Mouse (Mus musculus) adrenal gland (tissue): ENCODE measurements around the gene Chuk.
"Not testable (repeated sequence)": the region's sequence is repeated elsewhere in the genome, so short reads cannot be mapped to it uniquely, and the experiment has no call there.

Experiments
- intact Hi-C: fragments of 180-260 bp; cut with DNase I; formaldehyde crosslinking; loops from one replicate; pipeline ENCODE4 v1.15.1; 2025
- long read RNA-seq, 2 experiments: library from polyadenylated mRNA; unstranded; transcript quantifications; one replicate each; pipeline ENCODE4 v2.0.0; 2020; ENCODE audit warnings: borderline replicate concordance in 1 of 2; ENCODE audit not compliant: insufficient replicate concordance in 1 of 2

Gene Chuk
- long read RNA-seq, experiment 1, transcript Chuk-207 (16 exons, 2,337 nt) = minor isoform, 16 of 57 reads
- long read RNA-seq, experiment 1, transcript Chuk-201 (21 exons, 3,502 nt) = major isoform, 17 of 57 reads
- long read RNA-seq, experiment 1, partial matches to known transcripts = 5 of 57 reads
- long read RNA-seq, experiment 1, other reads (novel, unspliced or antisense) = 18 of 57 reads
- long read RNA-seq, experiment 2, transcript Chuk-207 (16 exons, 2,337 nt) = major isoform, 6 of 32 reads
- long read RNA-seq, experiment 2, transcript Chuk-201 (21 exons, 3,502 nt) = major isoform, 6 of 32 reads
- long read RNA-seq, experiment 2, partial matches to known transcripts = 7 of 32 reads
- long read RNA-seq, experiment 2, other reads (novel, unspliced or antisense) = 11 of 32 reads

- intact Hi-C loops = no loop called here
These were observed at the start of gene Chuk for GRCm38 (mm10) chr19:44106831-44107660. TSS of gene Chuk (minus strand) at chr19:44107480.

GRCm38 (mm10) chr19:44157005-44157404 is 49.7 kb upstream of the Chuk start:
- intact Hi-C loops = no loop called here

DNA sequence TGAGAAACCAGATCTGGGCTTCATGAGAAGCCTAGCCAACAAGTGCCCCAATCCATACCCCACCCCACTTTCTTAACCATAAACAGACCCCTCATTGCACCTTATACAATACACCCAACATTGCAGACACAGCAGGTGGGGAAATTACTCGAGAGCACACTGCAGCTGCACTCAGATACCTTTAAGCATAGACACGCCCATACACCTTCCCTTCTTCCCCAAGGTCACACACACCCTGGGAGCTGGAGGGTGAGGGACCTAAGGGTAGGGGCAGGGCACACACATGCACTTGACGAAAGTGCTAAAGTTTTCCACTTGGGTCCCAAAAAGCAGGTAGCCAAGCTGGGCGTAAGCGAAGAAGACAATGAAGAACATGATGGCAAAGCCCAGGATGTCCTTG is 46.5 kb upstream of the Chuk start:
- intact Hi-C loops = no loop called here

GRCm38 (mm10) chr19:44148991-44149390 is 41.7 kb upstream of the Chuk start:
- intact Hi-C loops = loop anchor here (5.0 kb wide), 1 partner anchor 77 kb away; no protein-coding TSS in a partner anchor

GRCm38 (mm10) chr19:44148345-44148744 is 41.1 kb upstream of the Chuk start:
- intact Hi-C loops = loop anchor here (5.0 kb wide), 1 partner anchor 76 kb away; no protein-coding TSS in a partner anchor

DNA sequence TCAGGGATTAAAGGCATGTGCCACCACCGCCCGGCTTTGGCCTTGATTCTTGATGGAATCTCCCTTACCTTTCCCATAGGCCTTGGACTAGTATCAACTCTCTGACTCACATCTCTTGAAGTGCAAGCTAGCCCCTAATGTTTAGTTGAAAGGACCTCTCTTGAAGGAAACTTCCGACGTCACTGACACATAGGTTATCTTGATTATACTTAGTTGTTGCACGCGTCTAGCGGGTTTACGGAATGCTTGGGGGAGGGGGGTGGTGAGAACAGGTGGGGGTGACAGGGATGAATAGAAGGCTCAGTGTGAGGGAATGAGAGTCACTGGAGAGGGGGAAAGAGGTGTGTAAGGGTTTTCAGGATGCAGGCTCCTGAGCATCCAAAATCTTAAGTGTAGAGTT is 39.7 kb upstream of the Chuk start:
- intact Hi-C loops = loop anchor here (5.0 kb wide), 1 partner anchor 75 kb away; no protein-coding TSS in a partner anchor

DNA sequence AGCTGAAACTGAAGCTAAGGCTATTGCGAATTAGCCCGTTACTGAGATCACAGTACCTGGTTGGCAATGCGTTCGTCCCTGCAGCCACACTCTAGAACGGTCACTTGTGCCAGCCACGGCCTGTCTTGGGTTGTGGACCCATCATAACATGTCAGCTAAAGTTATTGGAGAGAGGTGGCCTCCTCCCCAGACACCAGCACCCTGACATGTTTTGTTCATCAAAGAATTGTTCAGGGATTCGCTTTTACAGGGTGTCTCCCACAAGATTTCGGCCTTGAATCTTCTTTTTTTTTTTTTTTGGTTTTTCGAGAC is 39.2 kb upstream of the Chuk start:
- intact Hi-C loops = loop anchor here (5.0 kb wide), 1 partner anchor 74 kb away; no protein-coding TSS in a partner anchor

- intact Hi-C loops = loop anchor here (5.0 kb wide), 1 partner anchor 74 kb away; no protein-coding TSS in a partner anchor
These were observed 38.7 kb upstream of the Chuk start, which contains the start of gene Bloc1s2 for GRCm38 (mm10) chr19:44145702-44146567. TSS of gene Bloc1s2 (minus strand) at chr19:44146446.

- intact Hi-C loops = no loop called here
These were observed 37.1 kb upstream of the Chuk start for GRCm38 (mm10) chr19:44144366-44144765.

GRCm38 (mm10) chr19:44135960-44136485 is 28.7 kb upstream of the Chuk start:
- intact Hi-C loops = no loop called here

DNA sequence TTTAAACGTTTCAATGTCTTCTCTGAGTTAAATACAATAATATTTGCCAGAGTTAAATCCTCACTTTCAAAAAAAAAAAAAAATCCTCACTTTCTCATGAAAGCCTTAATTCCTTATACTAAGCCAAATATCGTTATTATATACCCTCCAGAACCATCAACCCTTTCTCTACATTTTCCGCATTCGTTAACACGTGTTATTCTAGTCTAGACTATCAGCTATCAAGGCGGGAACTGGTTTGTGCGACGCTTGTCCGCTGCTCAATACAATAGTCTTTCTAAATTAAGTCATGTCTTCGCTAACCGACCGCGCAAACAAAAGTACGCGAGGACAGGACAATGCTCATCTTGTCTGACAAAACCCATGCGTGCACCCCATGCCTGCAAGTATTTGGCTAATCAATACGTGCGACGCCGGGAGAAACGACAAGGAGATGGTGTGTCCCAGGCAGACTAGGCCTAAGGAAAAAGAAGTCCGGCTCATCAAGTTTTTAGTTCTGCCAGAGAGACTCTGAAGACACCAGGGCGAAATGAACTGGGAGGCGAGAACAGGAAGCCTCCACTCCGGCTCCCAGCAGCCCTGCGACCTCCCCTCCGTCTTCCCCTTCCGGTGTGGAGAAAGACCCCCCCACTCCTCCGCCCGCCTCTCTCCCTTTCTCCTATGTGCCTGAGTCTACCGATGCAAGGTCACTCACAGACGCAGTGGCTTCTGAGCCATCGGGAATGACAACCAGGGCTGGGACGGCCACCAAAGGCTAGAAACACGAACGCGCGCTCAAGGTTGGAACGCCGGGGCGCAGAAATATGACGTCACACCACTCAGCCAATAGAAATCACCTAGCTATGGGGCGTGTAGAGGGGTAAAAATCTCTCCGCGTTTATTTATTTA is 28.0 kb upstream of the Chuk start, which contains the start of gene Cwf19l1:
Gene Cwf19l1 (minus strand): TSS at position 805 of the 888 bp plus-strand sequence.
- intact Hi-C loops = no loop called here

DNA sequence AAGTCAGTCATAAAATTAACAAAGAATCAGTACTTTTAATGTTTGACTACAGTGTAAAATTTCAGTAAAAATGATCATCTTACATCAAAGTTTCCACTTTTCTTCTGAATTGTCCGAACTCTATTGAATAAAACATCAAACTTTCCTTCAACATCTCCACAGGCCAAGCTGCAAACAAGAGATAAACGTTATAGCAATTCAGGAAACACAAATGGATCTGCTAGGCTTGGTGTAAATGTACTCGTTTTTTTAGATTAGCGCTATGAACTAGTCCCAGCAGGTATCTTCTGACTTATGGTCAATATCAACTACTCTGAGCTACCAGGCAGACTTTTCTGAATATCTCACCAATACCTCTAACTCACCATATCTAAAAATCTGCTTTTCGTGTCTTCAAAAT is 25.6 kb upstream of the Chuk start:
- intact Hi-C loops = no loop called here

DNA sequence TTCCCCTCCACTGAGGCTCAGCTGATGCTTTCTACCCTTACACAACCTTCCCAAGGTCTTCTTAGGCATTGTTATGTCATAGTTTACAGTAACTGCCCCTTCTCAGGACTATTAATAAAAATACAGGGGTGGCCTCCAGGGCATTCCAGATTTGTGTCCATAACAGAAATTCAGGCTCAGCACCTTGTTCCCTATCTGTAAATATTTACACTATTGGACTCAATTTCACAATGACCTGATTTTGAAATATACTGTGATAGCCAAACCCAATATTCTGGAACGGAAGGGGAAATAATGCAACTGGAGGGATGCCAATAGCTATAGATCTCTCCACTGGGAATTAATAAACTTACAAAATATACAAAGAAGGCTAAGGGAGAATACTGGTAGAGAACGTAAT is 21.3 kb upstream of the Chuk start:
- intact Hi-C loops = no loop called here

GRCm38 (mm10) chr19:44127729-44128497 is 20.6 kb upstream of the Chuk start:
- intact Hi-C loops = no loop called here

DNA sequence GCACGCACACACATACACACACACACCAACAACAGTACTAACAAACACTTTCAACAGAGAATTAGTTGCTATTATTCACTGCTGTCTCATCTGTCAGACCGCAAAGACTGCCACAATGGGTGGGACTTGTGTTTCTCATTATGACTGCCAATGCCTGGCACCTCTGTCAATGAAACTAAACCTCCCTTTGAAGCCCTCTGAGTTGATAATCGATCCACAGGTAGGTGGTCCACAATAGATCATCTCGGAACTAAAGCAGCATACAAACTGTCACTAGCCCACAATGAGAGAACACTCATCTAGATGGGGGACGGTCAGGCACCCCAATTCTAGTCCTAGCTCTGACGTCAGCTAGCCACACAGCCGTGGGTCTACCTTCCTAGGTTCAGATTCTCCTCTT is 13.9 kb upstream of the Chuk start:
- intact Hi-C loops = no loop called here

DNA sequence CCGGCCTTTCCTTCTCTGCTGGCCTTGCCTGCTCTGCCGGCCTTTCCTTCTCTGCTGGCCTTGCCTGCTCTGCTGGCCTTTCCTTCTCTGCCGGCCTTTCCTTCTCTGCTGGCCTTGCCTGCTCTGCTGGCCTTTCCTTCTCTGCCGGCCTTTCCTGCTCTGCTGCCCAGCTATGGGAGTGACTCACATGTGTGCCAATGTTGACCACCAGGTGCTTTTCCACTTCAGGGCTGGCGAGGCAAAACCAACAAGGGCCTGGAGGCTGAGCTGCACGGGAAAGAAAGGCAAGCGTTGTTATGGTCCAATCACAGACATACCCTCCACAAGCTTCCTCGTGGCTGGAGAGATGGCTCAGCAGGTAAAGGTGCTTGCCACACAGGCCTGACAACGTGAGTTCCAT is 13.4 kb upstream of the Chuk start:
- intact Hi-C loops = not testable (repeated sequence)

DNA sequence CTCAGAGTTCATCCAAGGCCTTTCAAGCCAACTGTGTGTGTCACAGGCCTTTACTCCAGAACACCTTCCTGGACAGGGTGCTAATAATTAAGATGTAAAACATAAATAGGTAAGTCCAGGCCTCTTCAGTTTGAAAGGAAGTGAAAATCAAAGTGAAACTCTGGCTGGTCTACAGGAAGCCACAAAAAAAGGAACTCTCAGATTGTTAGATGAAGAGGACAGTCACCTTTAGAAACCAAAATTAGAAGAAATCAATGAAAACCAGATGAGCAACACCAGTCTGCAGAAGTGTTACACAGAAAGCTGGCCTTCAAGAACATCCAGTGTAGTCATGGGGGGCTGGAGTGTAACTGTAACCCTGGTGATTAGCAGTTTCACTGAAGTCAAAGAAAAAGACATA is 10.5 kb upstream of the Chuk start:
- intact Hi-C loops = no loop called here

GRCm38 (mm10) chr19:44111706-44112105 is 4.4 kb upstream of the Chuk start:
- intact Hi-C loops = no loop called here

- intact Hi-C loops = no loop called here
These were observed 3.1 kb upstream of the Chuk start for GRCm38 (mm10) chr19:44110356-44110755.
